Mouse (Mus musculus) left cerebral cortex, adult 6 months (tissue): ENCODE results near the gene Bbs5. TPM values are rescaled to one million over a fixed set of nuclear protein-coding genes. Genes with fewer than 3 reads are reported as not detected.

Experiments used
- long read RNA-seq, 2 experiments: library from polyadenylated mRNA; unstranded; transcript quantifications; one replicate each; pipeline ENCODE4 v2.0.0; 2019 to 2020
- polyA plus RNA-seq: library from polyadenylated mRNA; unstranded; fragments of <200 nt; fragmentation: Nextera tagmentation; gene quantifications from 2 replicates; pipeline ENCODE4 v1.2.3, GENCODE M21; 2021

Bbs5 gene
- polyA plus RNA-seq, result 14.8 and 16.1 TPM in 2 replicates
- long read RNA-seq, experiment 1, transcript Bbs5-201 (12 exons, 1,468 nt), result major isoform, 44 of 62 reads
- long read RNA-seq, experiment 1, partial matches to known transcripts, result 3 of 62 reads
- long read RNA-seq, experiment 1, other reads (novel, unspliced or antisense), result 14 of 62 reads
- long read RNA-seq, experiment 2, transcript Bbs5-201 (12 exons, 1,468 nt), result major isoform, 15 of 22 reads
- long read RNA-seq, experiment 2, partial matches to known transcripts, result 4 of 22 reads
- long read RNA-seq, experiment 2, other reads (novel, unspliced or antisense), result 3 of 22 reads

GRCm38 (mm10) chr2:69646726-69647490, at the start of gene Bbs5:
Gene Bbs5 (plus strand): TSS chr2:69647171.

DNA sequence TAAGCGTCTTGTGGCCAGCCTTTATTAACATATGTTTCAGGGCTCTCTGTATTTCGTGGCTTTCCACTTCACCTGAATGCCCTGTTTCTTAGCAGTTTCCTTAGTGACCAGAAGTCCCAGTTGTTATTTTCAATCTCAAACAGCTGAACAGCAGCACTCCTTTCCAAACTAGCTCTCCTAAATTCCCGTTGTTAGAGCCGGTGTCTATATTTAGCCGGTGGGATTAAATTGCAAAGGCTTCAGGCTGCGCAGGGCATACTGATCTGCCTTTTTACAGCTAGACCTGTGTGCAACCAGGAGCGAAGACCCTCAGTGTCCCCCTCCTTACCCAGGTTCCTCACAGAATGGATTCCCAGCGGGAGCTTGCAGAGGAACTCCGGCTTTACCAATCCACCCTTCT, 22.9 kb downstream of the Bbs5 start, which contains the start of gene Klhl41:
Gene Klhl41, plus strand, starts transcription at position 268 of the 400 bp plus-strand sequence.

DNA sequence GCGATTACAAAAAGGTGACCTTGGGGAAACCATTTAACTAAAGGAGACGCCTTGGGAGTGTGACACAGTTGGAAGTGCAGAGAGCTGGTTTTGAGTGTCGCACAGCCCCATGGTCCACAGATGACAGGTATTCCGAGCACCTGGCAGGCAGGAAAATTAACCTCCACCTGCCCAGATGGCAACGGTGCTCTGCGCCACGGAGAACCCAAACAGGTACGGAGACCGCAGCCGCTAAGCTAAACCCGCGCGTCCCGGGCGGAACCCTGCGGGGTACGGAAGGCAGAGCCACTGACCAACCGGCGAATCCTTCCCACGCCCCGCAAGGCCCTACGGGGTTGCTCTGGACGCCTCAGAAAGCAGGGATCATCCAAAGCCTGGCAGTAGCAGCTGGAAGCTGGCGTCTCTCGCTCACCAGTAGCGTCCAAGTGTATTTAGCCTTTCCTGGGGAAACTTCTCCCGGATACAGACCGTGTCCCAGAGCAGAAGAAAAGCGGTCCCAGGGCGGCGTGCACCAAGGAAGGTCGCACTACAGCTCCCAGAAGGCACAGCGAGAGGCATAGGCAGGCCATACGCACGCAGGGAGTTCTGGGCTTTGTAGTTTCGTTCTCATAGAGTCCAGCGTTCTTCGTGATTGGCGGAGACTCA, 66.1 kb downstream of the Bbs5 start, which contains the start of gene Fastkd1:
Gene Fastkd1, minus strand, starts transcription at position 536 of the 645 bp plus-strand sequence.

Other genes with a start within 250 kb of the Bbs5 start
- 0.05 TPM in 1 of 2 replicates, not detected in the other for gene Lrp2, start 61.1 kb upstream of the Bbs5 start, polyA plus RNA-seq
- 0.09 and 0.29 TPM in 2 replicates for gene Klhl41, start 22.9 kb downstream of the Bbs5 start, polyA plus RNA-seq
- 3.7 TPM in 2 replicates for gene Fastkd1, start 66.3 kb downstream of the Bbs5 start, polyA plus RNA-seq
- 65.9 and 74.6 TPM in 2 replicates for gene Ppig, start 75.4 kb downstream of the Bbs5 start, polyA plus RNA-seq
- 1.6 and 1.9 TPM in 2 replicates for gene Ccdc173, start 142.4 kb downstream of the Bbs5 start, polyA plus RNA-seq
- gene Phospho2, start 142.5 kb downstream of the Bbs5 start, polyA plus RNA-seq, result 21.7 and 24.8 TPM in 2 replicates
- gene Klhl23, start 174.8 kb downstream of the Bbs5 start, polyA plus RNA-seq, result 22.3 and 26.7 TPM in 2 replicates
- gene Ssb, start 214.4 kb downstream of the Bbs5 start, polyA plus RNA-seq, result 150 and 199 TPM in 2 replicates
- 25.2 and 26.4 TPM in 2 replicates for gene Mettl5, start 238.4 kb downstream of the Bbs5 start, polyA plus RNA-seq